Mouse (Mus musculus) brain, embryonic 14.5 days (tissue): Measurements from ENCODE around the gene Nufip1. TPM values are rescaled to one million over a fixed set of nuclear protein-coding genes. Genes with fewer than 3 reads are reported as not detected.

Source experiments
- DNase-seq: peaks from one replicate; pipeline ENCODE4 v3.0.0-alpha.2; 2011; ENCODE audit warnings: low read depth
- CTCF ChIP-seq: fragments of 200-500 bp; IDR thresholded peaks from 2 replicates; pipeline ENCODE4 v1.5.1; 2012; ENCODE audit warnings: inconsistent platforms, mild to moderate bottlenecking, moderate library complexity, borderline replicate concordance; ENCODE audit not compliant: insufficient read depth, insufficient read length; ENCODE audit errors: extremely low read depth
- POLR2A ChIP-seq: fragments of 200-500 bp; IDR thresholded peaks from 2 replicates; pipeline ENCODE4 v1.6.1; 2012; ENCODE audit warnings: mild to moderate bottlenecking, inconsistent platforms, borderline replicate concordance; ENCODE audit not compliant: poor library complexity, insufficient read depth, insufficient read length, severe bottlenecking; ENCODE audit errors: extremely low read depth
- polyA plus RNA-seq: library from polyadenylated mRNA; depleted of rRNA; stranded (reverse); fragments of >200 nt; gene quantifications from 2 replicates; pipeline ENCODE4 v1.2.3, GENCODE M21; 2012; rRNA removed

Gene Nufip1
- polyA plus RNA-seq, 1 experiment = 8.4 TPM

DNA sequence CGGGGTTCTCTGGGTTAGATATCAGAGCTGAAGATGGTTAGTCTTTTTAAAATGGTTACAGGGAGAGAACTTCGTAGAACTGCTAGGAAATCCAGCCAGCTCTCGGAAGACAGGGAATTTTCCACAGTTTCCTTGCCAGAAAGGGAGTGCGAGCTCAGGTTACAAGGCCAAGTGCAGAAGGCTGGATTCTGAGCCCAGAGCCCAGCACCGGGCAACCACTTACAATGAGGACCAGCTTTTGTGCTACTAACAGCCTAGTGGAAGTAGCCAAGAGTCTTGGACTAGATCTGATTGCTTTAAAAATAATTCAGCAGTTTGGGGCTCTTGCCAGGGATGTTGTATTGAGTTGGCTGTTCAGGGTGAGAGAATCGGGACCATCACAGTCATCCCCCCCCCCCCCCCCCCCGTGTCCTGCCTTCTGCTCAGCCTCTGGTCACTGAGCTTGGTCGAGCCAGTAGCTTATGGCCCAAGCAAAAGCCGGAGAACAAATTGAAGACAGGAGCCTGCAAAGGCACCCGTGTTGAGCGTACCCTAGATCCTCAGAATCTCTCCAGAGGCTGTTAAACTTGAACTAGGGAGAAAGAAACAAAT, 59.3 kb downstream of the Nufip1 start:
- TF ChIP-seq POLR2A (no peak), CTCF (no peak)

DNA sequence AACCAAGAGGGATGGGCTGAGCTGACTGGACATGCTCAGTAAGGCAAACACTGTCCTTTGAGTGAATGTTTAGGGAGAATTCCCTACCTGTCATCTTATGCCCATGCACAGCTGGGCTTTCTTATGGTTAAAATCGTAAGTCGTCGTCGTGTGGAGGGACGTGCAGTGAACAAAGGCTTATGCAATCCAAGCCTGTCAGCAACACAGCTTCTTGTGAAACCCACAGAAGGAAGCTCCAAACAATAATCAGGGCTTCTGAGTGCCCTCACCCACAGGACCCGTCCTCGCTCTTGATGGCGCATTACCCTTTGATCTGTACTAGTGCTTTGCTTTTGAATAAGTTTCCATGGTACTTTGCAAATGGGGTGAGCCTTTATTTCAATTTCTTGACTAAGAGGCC, 60.6 kb downstream of the Nufip1 start:
- TF ChIP-seq CTCF (no peak), POLR2A (no peak)
- no peak for DNase-seq

More for the DNA sequence above, 59.3 kb downstream of the Nufip1 start:
- peak; percentile 77 for DNase-seq

DNA sequence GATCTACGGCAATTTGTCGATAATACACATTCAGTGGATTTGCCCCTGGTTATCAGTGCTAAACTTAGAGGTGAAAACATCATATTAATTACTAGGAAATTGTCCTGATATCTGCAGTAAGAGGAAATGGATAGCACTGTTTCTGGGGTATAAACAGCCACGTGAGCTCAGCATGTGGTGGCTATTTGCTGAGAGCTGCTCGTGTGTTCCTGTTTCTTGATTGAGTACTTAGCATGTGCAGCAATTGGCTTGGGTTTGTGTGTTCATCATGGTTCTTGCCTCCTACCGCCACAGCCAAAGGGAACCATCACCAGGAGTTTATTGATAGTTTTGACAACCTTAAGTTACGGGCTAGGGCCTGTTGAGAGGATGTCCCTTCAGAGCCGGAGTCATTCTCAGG, 63.6 kb downstream of the Nufip1 start:
- no peak for DNase-seq
- no peak for TF ChIP-seq CTCF
- TF ChIP-seq POLR2A = no peak

DNA sequence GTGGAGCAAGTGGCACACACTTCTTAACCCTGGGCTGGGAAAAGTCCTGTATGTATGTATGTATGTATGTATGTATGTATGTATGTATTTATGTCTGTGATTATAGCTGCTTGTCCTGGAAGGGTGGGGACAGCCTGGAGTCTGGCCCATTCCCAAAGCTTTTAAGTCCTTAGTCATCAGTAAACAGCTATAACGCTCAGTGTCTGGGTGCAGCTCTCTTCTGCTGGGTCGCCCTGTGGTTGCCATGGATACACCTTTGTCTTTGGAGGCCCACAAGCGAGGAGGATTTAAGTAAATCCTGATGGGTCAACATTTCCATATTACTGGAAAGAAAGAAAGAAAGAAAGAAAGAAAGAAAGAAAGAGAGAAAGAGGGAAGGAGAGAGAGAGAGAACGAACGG, 65.1 kb downstream of the Nufip1 start:
- TF ChIP-seq POLR2A = no peak
- no peak for TF ChIP-seq CTCF

DNA sequence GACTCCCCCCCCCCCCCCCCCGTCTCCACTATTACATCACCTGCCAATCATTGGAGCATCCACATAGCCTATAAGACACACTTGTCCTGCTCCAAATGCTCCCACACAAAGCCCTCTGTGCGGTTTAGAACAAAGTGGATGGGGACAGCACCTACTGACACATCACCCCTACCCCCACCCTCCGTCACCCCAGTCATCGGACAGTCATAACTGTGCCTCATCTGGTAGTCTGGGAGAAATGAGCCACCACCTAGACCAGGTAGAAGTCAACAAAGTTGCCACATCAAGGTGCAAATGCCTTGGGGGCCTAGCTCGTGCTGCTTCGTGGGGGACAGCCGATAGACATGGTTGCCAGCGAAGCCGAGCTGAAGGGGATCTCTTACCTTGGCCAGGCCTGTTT, 66.5 kb downstream of the Nufip1 start:
- no peak for DNase-seq
- no peak for TF ChIP-seq CTCF
- no peak for TF ChIP-seq POLR2A

More for the DNA sequence above, 65.1 kb downstream of the Nufip1 start:
- peak; percentile 85 for DNase-seq

DNA sequence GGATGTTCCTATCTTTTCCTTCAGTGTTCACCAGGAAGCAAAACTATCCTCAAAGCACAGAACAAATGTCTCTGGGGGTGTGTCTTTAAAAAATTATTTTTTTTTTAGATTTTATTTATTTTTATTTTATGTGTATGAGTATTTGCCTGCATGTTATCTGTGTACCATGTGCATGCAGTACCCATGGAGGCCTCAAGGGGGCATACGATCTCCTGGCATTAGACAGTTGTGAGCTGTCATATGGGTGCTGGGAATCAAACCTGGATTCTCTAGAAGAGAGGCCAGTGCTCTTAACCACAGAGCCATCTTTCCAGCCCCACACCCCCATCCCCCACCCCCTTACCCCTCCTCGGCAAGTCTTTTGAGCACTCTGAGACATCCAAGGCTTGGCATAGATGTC, 67.8 kb downstream of the Nufip1 start:
- TF ChIP-seq POLR2A (no peak), CTCF (peak; percentile 36; the same call in 1 of the 2 replicates)
- no peak for DNase-seq

DNA sequence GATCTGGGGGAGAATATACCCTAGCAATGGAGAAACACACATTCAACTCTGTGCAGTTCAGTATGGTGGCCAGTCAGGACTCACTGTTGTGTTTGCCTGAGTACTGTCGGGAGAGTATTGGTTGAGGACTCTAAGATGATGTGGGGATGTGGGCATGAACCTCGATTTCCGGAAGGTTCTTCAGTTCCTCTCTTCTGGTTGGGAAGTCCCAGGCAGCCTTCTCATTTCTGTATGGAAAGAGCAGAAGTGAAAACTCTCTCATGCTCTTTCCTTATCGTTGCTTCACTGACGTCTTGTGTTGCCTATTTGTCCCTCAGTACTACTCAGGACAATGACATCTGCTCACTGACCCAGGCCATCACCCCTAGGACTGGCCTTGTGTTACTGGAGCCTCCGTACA, 68.7 kb downstream of the Nufip1 start:
- TF ChIP-seq POLR2A = no peak
- TF ChIP-seq CTCF = no peak

DNA sequence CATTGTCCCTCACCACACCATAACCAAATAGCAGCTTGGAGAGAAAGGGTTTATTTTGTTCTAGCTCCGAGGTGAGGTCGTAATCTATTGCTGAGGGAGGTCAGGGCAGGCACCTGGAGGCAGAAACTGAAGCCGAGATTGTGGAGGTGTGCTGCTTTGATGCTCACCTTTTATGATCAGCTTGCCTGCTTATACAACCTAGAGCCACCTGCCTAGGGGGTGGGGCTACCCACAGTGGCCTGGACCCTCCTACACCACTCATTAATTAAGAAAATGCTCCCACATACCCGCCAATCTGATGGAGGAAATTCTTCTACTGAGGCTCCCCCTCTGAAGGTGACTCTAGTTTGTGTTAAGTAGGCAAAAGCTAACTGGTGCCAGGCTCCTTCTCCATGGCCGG, 74.7 kb downstream of the Nufip1 start:
- TF ChIP-seq CTCF (no peak), POLR2A (no peak)
- DNase-seq = no peak

More for the DNA sequence above, 68.7 kb downstream of the Nufip1 start:
- no peak for DNase-seq

DNA sequence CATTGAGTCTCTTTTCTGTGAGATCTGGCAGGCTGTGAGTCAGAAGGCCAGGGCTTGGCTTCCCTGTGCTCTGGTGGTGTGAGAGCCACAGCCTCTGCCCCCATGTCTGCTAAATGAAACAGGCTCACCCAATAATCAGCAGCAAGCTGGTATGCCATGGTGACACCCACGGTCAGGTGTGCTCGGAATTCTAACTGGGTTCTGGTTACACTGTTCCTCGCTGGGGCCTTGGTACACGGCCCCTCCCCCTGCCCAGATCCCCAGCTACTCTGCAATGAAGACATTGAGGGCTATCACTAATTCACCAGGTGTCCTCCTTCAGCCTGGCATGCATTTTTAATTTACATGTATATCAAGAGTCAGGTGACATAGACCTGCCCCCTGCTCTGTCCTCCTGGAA, 75.6 kb downstream of the Nufip1 start:
- TF ChIP-seq CTCF = no peak
- no peak for TF ChIP-seq POLR2A
- no peak for DNase-seq

Other genes starting within 250 kb of the Nufip1 start
- gene Kctd4, start 155.9 kb upstream of the Nufip1 start, polyA plus RNA-seq = 3.3 TPM in 2 replicates
- gene Gtf2f2, start 100.0 kb upstream of the Nufip1 start, polyA plus RNA-seq = 22.6 and 22.8 TPM in 2 replicates
- 12.2 and 13.8 TPM in 2 replicates for gene Gpalpp1, start 131 bp upstream of the Nufip1 start, polyA plus RNA-seq